Mouse (Mus musculus) retina, embryonic 14.5 days (tissue): ENCODE data around the gene Mgea5.
"Not testable (repeated sequence)": the region's sequence is repeated elsewhere in the genome, so short reads cannot be mapped to it uniquely, and the experiment has no call there.

Experiments
- DNase-seq: peaks from one replicate; pipeline ENCODE4 v3.0.0-alpha.2; 2015; ENCODE audit warnings: low spot score

The Mgea5 gene

DNA sequence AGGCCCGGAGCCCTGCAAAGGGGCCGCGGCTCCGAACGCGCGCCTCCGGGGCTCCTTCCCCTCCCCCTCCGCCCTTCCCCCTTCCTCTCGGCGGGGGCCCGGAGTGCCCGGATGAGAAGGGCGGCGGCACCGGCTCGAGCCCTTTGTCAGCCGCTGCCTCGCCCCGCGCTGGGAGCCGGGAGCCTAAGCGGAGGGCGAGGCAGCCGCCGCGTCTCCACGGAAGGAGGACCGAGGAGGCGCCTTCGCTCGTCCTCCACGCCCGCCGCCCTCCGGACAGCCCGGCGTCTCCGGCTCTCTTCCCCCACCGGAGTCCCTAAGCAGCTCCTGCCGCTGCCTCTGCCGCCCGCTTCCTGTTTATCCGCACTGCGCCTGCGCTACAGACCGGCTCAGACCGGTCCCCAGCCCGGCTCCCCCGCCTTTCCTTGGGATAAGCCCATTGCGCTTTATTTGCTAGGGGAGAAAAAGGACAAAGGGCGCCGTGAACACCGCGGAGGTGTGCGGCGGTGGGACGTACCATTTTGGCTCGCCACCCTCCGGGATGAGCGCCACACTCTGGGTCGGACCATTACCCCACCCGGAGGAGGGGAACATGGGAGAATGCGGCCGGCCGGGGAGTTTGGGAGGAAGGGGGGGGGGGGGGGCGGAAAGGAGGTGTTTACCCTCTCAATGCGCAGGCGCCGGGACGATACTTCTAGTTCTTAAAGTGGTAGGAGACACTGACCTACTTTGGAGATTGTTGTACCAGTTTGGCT is at the start of gene Mgea5:
Gene Mgea5, minus strand, starts transcription at position 657 of the 752 bp plus-strand sequence.
- DNase-seq, result peak; percentile 99

DNA sequence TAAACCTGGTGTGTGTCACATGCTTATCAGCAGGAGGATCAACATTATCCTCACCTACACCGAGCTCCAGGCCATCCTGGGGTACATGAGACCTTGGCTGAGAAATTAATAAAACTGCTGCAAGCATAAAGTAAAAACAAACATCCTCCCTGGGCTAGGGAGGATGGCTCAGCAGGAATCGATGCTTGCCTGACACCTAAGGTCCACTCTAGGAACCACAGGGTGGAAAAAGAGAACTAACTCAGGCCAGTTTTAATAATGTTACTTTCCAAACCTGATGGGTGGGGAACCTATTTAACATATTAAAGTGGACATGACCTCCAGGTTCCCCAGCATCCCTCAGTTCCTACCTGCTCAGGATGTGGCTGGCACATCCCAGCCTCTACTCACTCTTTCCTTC is 47.0 kb upstream of the Mgea5 start:
- DNase-seq, result no peak

DNA sequence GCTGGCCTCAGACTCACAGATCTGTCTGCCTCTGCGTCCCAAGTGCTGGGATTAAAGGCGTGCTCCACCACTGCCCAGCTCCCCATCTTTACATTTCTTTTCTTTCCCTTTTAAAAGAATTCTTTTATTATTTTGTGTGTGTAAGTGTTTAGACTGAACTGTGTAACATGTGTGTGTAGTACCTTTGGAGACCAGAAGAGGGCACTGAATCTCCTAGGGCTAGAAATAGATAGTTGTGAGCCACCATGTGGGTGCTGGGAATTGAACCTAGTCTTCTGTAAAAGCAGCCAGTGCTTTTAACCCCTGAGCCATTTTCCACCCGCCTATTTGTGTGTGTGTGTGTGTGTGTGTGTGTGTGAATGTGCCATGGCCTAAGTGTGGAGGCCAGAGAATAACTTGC is 44.1 kb upstream of the Mgea5 start:
- no peak for DNase-seq

DNA sequence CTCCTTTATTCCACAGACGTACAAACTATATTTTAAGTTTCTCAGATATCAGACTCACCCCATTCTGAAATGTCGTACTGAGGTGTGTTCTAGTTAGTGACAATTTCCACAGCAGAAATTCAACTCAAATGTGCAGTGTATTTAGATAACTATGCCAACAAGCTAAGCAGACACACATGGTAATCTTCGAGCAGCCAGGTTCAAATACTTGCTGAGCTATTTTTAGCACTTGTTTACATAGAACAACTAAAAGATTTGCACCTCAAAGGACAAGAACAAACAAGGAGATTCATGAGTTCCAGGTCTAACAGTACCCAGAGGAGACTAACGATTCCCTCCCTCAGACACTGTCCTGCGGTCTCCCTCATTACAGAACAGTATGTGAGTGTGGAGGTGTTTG is 43.5 kb upstream of the Mgea5 start:
- no peak for DNase-seq

DNA sequence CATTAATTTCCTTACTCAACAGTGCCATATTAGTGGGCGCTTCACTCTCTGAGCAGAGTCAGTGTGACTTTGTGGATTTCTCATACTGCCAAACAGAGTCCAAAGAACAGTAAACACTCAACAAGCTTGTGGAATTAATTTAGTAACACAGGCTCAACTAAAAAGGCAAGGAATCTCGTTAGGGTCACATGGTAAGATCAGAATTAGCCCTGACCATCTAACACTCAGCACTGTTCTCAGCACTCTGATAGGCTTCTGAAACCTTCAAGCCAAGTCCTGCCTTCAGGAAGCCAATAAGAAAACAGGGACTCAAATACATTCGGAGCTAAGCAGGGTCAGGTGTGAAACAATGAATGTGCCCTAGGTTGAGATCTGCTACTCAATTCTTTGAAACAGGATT is 42.5 kb upstream of the Mgea5 start:
- DNase-seq, result no peak

DNA sequence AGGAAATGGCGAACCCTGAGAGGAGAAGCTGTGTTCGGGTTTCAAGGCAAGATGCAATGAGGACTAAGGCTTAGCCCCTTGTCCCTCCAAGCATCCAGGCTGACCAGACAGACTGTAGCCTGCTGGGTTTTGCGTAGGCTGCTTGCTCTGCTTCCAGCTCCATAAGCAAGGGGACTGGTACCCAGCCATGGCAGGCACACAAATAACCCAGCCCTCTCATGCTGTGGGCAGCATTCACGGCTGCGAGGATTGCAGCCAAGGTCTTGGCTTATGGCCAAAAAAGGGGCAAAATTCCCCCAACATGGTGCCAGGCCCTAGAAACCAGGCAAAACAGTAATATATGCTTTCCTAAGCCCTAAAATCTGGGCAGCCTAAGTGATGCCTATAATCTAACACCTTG is 38.2 kb upstream of the Mgea5 start:
- no peak for DNase-seq

DNA sequence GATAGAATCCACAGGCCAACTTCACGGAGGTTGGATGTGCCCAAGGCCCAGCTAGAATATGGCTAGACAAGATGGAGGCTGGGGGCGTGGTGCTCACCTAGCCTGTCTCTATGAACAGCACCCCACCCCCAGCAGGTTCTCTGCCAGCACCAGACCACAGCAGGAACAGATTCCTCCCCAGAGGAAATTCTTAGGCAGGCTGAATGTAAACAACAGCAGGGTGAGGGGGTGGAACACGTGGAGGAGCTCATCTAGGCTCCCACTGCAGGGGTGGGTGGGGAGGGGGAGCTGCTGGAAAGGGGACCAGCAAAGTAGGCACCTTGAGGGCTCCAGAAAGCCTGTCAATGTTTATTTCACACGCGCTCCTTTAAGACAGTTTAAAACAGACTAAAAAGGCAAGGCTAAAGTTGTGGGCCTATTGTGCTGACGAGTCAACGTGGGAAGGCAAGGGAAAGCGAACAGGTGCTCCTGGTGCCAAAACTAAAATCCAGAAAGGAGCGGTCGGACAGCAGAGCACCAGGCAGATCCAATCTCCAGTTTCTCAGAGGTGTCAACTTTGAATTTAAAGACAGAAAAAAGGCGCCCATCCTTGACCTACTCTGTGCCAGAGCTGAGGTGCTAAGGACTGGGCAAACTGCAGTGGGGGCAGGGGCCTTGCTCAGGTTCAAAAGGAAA is 34.3 kb upstream of the Mgea5 start:
- no peak for DNase-seq

DNA sequence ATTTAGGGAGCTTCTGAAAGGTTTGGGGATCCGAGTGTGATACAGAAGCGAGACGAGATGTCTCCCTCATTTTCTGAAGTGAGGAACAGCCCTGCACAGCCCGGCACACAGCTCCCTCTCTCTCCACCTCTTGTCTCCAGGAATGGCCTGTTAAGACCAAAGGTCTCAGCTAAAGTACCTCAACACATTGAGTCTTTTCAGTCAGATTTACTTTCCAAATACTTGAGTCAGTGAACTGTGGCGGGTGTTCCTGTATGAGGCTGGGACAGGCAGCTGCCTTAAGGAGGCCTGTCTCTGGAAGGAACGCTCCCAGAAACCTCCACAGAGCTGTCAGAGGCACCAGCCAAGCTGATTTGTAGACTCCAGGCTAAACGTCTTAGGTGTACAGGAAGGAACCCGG is 33.1 kb upstream of the Mgea5 start:
- DNase-seq, result no peak

DNA sequence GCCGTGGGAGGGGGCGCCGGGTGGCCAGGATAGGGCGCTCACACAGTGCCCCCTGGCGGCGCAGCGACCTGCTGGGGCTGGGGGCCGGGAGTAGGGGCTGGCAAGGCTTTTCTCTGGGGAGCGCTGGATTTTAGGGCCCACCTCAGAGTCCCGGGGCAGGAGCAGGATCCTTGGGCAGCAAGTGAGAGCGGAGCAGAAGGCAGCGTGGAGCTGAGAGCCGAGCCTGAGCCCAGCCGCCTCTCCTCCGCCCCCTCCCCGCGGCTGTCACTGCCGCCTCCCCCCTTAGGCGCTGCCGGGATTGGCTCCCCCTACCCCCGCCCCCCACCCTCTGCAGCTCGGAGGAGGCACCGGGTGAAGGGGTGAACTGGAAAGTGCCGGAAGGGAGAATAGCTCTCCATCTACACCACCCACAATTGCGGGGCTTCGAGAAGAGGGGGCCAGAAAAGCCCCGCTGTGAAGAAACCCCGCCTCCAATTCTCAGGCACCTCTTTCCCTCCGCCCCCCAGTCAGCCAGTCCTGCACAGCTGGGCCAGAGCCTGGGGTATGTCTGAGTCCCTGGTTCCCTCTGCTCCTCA is 32.3 kb upstream of the Mgea5 start, which contains the start of gene Kcnip2:
Gene Kcnip2, minus strand, starts transcription at position 231 of the 575 bp plus-strand sequence.
- DNase-seq, result peak; percentile 69

DNA sequence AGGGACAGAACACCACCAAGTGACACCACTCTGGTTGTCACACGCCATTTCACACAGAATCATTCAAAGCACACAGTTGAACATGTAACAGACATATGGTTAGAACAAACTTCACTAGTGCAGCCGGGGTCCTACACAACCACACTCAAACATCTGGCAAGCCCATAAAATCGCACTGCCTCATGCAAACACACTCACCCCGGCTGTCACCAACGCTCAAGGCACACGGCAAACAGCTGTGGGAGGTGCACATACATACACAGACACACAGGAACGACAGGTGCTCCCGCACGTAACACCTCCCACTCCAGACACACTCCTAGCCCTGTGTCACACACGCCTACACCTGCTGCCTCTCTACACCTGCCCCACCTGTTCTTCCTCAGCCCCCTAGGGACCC is 31.5 kb upstream of the Mgea5 start:
- no peak for DNase-seq

DNA sequence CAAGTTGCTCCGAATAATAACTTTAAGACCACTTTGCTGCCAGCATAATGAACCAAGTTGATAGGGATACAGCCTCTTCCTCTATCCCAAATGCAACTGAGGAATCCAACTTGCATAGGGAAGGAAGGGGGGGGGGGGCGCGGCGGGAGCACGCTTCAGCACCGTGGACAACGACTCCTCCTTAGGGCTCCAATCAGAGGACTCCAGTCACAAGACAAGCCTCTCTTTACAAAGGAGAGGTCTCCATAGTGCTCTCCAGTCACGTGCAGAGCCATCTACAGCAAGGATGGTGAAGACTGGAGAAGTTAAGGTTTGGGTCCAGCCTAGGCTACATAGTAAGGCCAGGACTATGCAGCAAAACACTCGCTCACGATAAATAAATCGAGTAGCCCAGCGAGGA is 30.2 kb upstream of the Mgea5 start:
- DNase-seq, result peak; percentile 58

DNA sequence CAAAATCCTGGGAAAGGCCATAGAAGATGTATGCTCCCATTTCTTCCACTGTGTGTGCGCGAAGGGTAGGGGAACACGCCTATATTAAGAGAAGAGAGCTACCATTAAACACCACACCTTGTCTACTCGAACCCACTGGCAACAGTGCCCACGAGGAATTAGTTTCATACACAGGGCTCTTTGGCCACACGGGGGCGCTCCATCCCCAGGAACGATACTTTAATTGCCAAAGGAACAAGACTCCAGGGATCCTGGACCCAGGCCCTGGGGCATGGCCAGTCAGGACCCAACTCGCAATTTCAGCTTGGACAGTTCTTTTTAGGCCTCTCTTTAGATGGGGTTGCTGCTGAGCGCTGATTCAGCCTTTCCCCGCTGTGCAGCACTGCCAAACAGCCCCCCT is 29.6 kb upstream of the Mgea5 start:
- DNase-seq, result peak; percentile 91

DNA sequence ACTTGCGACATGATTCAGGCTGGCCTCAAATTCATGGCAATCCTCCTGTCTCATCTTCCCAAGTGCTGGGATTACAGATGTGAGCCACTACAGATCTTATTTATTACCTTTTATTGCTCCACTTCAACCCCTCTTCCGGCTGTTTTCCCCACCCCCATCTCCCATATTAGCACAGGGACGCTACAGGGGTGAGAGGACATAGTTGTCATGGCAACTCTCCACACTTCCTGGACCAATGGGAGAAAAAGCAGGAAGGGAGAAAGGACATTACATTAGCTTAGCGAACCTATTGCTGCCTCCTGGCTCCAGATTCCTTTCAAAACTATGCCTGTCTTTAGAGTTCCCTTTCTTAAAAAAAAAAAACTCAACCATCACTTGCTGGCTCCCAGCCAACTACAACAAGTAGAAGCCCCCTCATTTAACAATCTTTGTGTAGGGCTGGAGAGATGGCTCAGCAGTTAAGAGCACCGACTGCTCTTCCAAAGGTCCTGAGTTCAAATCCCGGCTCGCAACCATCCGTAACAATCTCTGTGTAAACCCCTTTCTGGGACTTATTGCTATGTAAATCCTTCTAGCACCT is 29.1 kb upstream of the Mgea5 start:
- DNase-seq, result peak; percentile 55

DNA sequence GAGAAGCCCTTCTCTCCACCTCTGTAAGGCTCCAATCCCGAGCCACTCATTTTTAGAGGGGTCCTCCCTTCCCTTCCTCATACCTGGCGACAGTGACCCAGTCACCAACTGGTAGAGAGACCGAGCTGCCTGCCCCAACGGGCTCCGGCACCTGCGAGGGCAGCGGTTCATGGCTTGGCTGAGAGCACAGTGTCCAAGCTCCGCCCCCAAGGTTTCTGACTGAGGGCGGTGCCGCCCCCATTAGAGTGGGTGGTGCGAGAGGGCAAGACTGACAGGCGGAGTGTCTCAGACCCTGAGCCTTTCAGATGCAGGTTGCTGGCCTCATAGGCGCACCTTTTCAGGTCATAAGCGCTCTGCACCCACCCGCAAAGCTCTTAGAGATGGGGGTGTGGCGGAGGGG is 28.5 kb upstream of the Mgea5 start:
- peak; percentile 72 for DNase-seq

DNA sequence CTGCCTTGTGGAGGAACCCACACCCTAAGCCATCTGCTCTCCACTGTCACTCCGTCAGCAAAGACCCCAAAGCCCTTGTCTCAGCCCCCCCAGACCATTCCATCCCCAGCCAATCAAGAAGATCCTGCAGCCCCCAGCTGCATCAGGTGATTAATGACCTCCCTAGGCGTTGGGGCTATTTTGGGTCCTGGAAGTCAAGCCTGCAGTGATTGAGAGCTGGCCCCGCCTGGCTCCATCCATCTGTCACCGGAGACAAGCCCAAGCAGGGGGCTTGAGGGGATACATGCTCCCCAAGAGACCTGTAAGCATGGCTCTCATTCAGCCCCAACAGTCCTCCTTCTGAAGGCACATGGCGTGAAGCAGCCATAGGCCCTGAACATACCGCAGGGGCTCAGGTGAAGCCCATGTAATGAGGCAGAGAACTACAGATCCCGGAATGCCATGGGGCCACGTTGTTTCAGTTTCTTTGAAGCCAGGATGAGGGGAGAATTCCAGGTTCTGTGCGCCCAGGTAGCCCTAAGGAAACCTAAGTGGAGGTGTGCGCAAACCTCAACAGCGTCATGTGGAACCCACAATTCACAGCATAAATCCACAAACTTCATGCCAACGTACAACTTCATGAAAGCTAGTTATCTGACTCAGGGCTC is 27.5 kb upstream of the Mgea5 start:
- no peak for DNase-seq

DNA sequence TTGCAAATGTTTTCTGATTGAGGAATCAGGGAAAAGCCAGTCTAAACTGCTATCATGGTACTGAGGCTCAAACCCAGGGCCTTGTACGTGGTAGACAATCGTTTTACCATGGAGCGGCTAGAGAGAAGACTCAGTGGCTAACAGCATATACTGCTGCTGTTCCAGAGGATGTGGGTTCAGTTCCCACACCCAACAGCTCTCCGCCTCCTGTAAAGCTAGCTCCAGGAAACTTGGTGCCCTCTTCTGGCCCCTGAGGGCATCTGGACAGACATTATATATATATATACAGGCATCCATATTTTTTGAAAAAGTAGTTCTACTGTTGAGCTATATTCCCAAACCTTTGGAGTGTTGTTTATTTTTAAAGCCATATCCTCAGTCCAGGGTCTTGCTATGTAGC is 24.1 kb upstream of the Mgea5 start:
- no peak for DNase-seq

DNA sequence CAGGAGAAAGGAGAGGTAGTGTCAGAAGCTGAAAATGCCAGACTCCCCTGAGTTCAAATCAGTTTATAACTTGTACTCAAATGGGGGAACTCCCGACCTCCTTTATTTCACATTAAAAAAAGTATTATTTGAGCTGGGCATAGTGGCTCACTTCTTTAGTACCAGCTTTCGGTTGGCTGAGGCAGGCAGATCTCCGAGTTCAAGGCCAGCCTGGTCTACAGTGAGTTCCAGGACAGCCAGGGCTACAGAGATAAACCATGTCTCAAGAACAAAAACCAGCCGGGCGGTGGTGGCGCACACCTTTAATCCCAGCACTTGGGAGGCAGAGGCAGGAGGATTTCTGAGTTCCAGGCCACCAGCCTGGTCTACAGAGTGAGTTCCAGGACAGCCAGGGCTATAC is 22.2 kb upstream of the Mgea5 start:
- DNase-seq, result not testable (repeated sequence)

DNA sequence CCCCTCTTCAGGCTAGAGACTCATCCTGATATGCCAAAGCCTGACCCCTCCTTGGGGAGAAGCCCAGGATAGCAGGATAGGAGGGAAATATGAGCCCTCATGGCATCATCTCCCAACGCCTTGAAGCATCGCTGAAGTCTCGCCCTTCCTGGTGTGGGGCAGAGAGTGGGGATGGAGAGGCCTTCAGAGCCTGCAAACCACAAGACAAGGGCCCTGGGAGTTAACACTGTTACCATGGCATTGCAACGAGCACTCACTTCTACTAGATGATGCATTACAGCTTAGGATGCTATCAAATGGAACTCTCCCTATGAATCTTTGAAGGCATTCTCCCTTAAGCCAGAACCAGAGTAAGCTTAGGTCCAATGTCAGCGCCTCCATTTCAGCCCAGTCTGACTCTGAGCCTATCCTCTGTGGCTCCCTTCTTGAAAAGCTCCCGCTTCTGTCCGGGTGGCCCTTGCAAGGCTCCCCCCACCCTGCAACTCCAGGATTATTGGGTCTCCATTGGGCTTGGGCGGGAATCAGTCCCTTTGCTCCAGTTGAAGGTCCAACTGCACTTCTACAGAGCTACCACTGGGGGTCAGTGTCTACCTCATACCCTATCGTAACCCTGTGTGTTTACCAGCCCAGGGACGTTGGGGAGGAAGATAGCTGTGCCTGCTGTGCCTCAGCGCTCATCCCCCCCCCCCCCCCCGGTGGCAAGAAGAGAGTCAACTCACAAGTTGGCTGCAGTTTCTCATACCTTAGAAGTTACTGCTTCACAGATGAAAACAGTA is 21.1 kb upstream of the Mgea5 start:
- peak; percentile 82 for DNase-seq

DNA sequence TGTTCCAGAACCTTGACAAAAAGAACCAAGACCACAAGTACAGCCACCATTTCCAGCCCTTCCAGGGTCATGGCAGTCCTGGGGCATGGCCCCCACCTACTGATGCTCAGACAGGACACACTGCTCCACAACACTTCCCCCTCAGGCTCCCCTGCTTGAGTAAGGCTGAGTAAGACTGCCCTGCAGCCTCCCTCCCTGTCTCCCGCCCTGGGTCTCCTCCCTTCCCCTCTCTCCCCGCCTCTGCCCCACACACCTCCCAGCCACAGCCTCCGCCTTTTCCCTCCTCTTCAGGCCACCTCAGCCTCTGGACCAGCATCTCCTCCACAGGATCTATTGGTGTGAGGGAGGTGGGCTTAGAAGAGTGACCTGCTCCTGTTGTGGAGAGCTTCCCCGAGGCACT is 19.8 kb upstream of the Mgea5 start:
- DNase-seq, result no peak

DNA sequence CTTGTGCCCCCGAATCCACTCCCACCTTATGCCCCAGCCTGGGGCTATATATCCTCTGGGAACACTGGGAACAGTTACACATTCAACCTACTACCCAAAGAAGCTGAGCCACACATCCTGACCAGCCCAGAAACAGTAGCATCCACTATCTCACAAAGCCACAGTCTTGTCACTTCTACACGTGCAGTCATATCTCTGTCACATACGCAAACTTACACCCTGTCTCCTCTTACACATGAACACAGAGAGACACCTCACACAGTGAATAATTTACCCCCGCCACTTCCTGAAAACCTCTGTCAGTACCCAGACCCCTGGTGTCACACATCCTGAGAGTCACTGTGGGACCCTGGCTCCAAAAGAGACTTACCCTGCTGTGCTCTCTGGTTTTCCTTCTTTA is 19.1 kb upstream of the Mgea5 start:
- DNase-seq, result no peak

DNA sequence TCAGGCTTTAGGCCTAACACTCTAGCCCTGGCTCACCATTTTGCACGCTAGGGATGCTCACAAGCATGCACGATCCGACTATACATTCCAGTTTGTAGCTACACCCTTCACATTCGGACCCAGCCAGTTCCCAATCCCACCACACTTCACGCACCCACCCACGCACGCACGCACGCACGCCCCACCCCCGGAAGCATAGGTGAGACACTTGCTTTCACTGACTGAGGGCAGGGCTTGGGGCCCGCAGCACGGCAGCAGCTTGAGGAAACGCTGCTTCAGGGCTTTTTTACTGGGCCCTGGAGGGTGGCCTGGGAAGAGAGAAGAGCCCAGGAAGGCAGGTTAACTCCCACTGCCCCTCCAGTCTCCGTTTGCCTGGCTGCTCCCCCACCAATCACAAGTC is 13.2 kb upstream of the Mgea5 start:
- DNase-seq, result no peak

DNA sequence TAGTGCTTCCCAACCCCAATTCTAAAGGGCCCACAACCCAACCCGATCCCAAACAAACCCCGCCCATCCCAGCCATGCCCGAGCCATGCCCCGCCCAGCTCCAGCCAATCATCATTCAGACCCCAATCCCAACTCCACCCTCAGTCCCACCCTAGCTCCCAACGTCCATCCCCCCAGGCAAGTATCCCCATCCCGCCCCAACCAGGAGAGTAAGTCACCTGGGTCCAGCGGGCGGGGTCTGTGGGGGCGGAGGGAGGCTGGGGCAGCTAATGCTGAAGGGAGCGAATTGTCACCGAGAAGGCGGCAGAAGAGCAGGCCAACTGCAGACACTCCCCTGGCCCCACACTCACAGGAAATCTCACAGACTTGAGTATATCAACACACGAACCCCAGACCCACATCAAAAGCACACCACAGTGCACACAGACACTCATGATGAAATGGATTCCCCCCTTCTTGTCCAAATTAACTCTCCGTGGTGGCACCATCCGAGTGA is 12.5 kb upstream of the Mgea5 start:
- DNase-seq, result peak; percentile 28
